Mouse (Mus musculus) olfactory bulb, adult 2 months (tissue): ENCODE results near the gene Fut8.

Experiments used
- CTCF ChIP-seq: fragments of 200-500 bp; IDR thresholded peaks from 2 replicates; pipeline ENCODE4 v1.5.1; 2012; ENCODE audit warnings: low read depth, mild to moderate bottlenecking, low read length, moderate library complexity; ENCODE audit not compliant: insufficient read depth
- POLR2A ChIP-seq: fragments of 200-500 bp; IDR thresholded peaks from 2 replicates; pipeline ENCODE4 v1.6.1; 2012; ENCODE audit warnings: mild to moderate bottlenecking, low read depth, low read length, moderate library complexity; ENCODE audit not compliant: insufficient read depth

- TF ChIP-seq POLR2A (no peak), CTCF (no peak)
These were observed 71.6 kb downstream of the Fut8 start for GRCm38 (mm10) chr12:77309507-77309906.
